Mouse (Mus musculus) G1E (cell line): ENCODE data around the gene LTO1.

ENCODE experiments used
- GATA1 ChIP-seq: IDR thresholded peaks from 2 replicates; pipeline ENCODE4 v1.6.1; 2012; ENCODE audit warnings: borderline replicate concordance, low read length, inconsistent platforms, mixed read lengths
- TAL1 ChIP-seq: conservative IDR thresholded peaks from 2 replicates; pipeline ENCODE4 v1.6.1; 2012; ENCODE audit warnings: low read depth, low read length, inconsistent platforms, mixed read lengths

DNA sequence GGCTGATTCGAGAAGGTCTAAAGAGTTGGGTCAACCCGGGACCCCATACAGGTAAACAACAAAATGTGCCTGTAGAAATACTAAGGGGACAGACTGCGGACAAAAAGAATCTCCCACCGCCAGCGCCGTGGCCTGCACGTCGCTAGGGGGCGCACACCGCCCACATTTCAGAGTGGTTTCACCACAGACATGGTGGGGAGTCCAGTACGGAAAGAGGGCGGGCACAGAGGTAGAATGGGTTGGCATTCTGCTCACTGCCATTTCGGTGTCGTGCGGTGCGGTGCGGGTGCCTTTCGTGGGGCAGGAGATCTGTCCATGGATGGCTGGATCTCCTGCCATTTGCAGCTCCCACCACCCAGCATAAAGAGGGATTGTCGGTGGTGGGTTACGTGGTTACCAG is 22.6 kb downstream of the LTO1 start:
- TF ChIP-seq GATA1 (no peak), TAL1 (no peak)
